Mouse (Mus musculus) cortical plate, adult 2 months (tissue): Measurements from ENCODE around the gene Ero1l. TPM values are rescaled to one million over a fixed set of nuclear protein-coding genes. Genes with fewer than 3 reads are reported as not detected.

Experiments used
- H3K27ac ChIP-seq: fragments of 200-500 bp; 2 replicates; pipeline ENCODE4 v1.5.1; 2012; ENCODE audit warnings: low read length, control low read depth, inconsistent platforms; ENCODE audit not compliant: insufficient read depth
- H3K4me1 ChIP-seq: fragments of 200-500 bp; 2 replicates; pipeline ENCODE4 v1.6.1; 2011; ENCODE audit warnings: low read length; ENCODE audit not compliant: control insufficient read depth, insufficient read depth
- H3K4me3 ChIP-seq: fragments of 200-500 bp; 2 replicates; pipeline ENCODE4 v1.5.1; 2011; ENCODE audit warnings: mild to moderate bottlenecking, low read length, control low read depth; ENCODE audit not compliant: insufficient read depth
- CTCF ChIP-seq: fragments of 200-500 bp; IDR thresholded peaks from 2 replicates; pipeline ENCODE4 v1.5.1; 2011; ENCODE audit warnings: mild to moderate bottlenecking, control low read depth, low read length; ENCODE audit not compliant: insufficient read depth; ENCODE audit errors: extremely low read depth
- POLR2A ChIP-seq: fragments of 200-500 bp; IDR thresholded peaks from 2 replicates; pipeline ENCODE4 v1.6.1; 2011; ENCODE audit warnings: mild to moderate bottlenecking, low read length, control low read depth; ENCODE audit not compliant: insufficient read depth; ENCODE audit errors: extremely low read depth
- polyA plus RNA-seq: library from polyadenylated mRNA; depleted of rRNA; stranded (reverse); fragments of >200 nt; gene quantifications from 2 replicates; pipeline ENCODE4 v1.2.3, GENCODE M21; 2012

Ero1l gene
- polyA plus RNA-seq, 1 experiment: 27.2 TPM

DNA sequence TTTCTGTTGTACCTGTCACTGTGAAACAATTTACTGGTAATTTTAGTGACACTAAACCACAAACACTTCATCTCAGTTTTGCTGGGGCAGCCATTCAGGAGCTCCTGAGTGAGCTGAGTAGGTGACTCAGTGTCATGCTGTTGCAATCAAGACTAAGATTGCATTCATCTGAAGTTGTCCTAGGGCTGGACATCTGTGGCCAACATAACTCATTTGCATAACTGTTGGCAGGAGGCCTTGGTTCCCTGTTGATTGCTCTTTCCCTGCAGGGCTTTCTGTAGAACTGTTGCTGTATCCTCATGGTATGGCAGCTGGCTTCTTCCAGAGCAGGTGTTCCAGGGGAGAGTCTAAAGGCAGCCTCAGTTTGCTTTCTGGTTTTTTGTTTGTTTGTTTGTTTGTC lies 6.9 kb upstream of the Ero1l start:
- Histone ChIP-seq H3K4me1 (no peaks in the 10 kb centered on the region), H3K27ac (no peak overlapping the region), H3K4me3 (no peak overlapping the region)
- TF ChIP-seq CTCF (no peak), POLR2A (no peak)

DNA sequence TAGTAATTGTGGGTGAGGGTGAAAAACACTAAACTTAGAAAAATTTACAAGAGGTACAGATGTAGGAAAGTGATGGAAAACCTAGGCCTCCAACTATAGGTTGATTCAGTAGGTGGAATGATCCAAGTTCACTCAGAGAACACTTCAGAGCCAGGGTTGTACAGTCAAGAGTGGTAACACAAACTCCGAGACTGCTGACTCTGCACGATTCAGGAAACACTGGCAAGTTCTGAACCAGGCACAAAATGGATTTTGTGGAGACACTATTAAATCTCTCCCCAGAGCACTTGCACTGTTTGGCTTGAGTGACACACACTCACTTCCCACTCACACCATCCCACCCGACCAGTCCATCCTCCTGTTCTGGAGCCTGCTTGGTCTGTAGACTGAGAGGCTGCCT lies 4.7 kb upstream of the Ero1l start:
- no peak for TF ChIP-seq POLR2A
- no peak for TF ChIP-seq CTCF
- Histone ChIP-seq H3K4me1 (no peaks in the 10 kb centered on the region; the same call in 1 of the 2 replicates), H3K27ac (no peak overlapping the region), H3K4me3 (no peak overlapping the region)

DNA sequence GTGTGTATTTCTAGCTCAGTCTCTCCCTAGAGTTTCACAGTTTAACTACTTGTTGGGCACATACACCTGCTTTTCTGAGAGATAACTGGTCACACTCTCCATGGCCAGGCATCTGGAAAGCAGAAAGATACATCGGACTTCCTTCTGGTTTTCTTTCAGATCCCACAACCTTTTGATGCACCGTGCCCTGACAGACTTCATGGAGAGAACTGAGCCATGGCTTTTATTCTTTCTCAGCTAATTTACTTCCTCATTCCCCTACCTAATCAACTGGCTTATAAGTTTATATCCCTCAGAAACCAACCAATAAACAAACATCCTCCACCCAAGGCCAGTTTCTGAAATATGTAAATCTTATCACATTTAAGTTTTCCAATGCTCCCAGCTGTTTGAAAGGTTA lies 3.9 kb upstream of the Ero1l start:
- no peak overlapping the region for H3K4me3 ChIP-seq
- TF ChIP-seq POLR2A: no peak
- no peak overlapping the region for H3K27ac ChIP-seq
- no peaks in the 10 kb centered on the region; the same call in 1 of the 2 replicates for H3K4me1 ChIP-seq

DNA sequence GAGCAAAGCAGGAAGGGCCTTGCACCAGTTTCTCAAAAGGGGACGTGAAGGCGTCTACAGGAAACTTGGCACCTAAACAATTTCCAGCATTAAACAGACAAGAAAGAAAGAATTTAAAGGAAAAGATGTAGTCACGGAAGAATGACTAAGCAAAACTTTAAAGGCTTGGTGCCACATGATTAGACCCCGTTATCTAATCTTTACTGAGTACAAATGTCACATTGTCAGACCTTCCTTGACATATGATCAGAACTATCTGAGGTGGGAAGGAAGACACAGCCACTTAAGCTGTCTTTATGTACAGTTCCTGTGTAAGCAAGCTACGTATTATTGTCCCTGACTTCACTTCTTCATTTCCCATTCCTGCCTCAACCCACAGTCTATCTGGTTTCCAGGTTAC lies 3.1 kb upstream of the Ero1l start:
- Histone ChIP-seq H3K27ac (0 out of 2 replicates have a peak overlapping the region, but pooled peaks have one; percentile 16), H3K4me1 (peaks cover 3% of the 10 kb centered on the region; the same call in 1 of the 2 replicates), H3K4me3 (no peak overlapping the region)
- TF ChIP-seq CTCF: no peak
- TF ChIP-seq POLR2A: no peak

DNA sequence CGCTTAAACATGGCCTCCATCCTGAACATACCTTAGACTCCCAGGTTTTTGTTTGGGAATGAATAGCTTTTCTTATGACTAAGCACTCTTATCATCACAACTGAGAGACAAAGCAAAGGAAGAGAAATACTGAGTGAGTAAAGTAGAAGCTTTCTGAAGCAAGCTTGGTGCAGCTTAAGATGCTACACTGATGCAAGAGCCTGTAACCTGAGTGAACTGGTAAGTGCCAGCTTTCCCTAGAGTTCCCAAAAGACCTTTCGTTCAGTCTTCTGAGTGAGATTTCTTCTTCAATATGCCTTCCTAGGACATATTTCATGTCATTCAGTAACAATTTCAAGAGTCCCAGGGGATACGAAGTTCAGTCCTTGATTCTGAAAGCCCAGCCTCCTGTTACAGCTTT lies 2.5 kb upstream of the Ero1l start:
- Histone ChIP-seq H3K4me1 (peaks cover 5% of the 10 kb centered on the region; the same call in 1 of the 2 replicates), H3K4me3 (no peak overlapping the region), H3K27ac (no peak overlapping the region)
- TF ChIP-seq CTCF (no peak), POLR2A (no peak)

DNA sequence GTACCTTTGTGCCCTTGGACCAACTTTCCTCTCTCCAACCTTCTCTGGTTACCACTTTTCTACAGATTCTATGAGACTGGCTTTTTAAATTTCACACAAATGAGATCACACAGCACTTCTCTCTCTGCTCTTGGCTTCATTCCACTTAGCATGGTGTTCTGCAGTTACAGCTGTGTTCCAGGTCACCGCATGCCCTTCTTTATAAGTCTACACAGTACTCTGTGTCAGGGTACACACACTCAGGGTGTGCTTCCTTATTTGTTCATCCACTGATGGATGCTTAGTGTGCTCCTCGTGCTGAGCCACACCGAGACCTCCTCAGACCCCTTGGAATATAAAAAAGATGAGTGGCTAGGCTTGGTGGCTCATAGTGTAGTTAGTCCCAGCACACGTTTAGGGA lies 1.5 kb upstream of the Ero1l start:
- TF ChIP-seq POLR2A (no peak), CTCF (no peak)
- Histone ChIP-seq H3K4me3 (no peak overlapping the region), H3K27ac (no peak overlapping the region), H3K4me1 (peaks cover 8% of the 10 kb centered on the region)

DNA sequence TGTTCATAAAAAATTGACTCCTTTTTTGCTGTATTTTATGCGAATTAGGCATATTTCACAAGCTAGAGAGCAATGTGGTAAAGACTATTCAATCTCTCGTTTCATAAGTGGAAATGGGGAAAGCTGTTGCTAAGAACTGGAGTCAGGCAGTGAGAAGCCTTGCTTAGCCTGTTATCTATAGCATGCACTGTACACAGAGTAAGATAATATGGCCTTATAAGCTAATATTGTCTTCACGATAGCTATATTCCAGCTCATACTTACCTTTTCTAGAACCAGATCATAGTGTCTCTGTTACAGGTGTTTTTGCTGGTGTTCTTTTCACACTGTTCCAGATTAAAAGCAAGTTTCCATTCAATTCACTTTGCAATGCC lies 653 bp upstream of the Ero1l start:
- Histone ChIP-seq H3K27ac (no peak overlapping the region), H3K4me3 (peak overlapping the region; percentile 82; the same call in 1 of the 2 replicates), H3K4me1 (peaks cover 8% of the 10 kb centered on the region)
- TF ChIP-seq CTCF (no peak), POLR2A (no peak)

DNA sequence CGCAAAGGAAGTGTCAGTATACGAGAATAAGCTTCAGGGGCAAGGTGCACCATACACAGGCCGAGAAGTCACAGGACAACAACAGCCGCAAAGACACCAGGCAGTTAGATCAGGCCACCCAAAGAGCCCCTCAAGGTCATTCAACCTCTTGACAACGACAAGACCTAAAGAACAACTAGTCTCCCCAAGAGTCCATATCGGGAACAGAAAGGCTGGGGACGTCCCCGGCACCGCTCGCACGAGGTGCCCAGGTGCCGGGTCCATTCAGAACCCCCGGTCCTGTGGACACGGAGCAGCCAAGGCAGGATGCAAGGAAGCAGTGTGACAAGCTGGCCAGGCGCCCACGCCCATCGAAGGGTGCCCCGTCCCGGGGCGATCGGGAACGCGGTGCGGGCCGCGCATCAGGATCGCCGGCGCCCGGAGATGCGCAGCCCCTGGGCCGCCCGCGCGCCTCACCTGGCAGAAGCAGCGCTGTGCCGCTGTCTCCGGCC lies 605 bp downstream of the Ero1l start:
- Histone ChIP-seq H3K4me1 (peaks cover 8% of the 10 kb centered on the region), H3K27ac (peak overlapping the region; percentile 100), H3K4me3 (peak overlapping the region; percentile 82)
- TF ChIP-seq POLR2A (no peak), CTCF (no peak)

DNA sequence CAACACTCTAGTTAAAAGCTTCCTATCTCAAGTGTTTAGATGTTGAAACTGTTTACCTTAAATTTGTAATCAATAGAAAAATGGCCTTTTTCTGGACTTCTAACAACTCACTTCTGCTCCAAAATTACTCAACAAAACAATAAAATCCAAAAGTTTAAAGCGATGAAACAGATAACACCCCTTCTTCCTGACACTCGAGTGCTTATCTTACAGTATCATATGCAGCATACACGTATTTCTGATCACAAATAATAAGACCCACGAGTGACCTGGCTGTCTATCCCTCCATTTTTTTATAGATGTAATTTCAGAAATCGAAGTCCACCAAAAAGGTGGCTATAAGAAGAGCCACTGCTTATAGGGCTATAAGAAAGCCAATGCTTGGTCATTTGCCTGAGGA lies 1.6 kb downstream of the Ero1l start:
- TF ChIP-seq CTCF: no peak
- no peak for TF ChIP-seq POLR2A
- peak overlapping the region; percentile 82 for H3K4me3 ChIP-seq
- peaks cover 8% of the 10 kb centered on the region for H3K4me1 ChIP-seq
- H3K27ac ChIP-seq: no peak overlapping the region

DNA sequence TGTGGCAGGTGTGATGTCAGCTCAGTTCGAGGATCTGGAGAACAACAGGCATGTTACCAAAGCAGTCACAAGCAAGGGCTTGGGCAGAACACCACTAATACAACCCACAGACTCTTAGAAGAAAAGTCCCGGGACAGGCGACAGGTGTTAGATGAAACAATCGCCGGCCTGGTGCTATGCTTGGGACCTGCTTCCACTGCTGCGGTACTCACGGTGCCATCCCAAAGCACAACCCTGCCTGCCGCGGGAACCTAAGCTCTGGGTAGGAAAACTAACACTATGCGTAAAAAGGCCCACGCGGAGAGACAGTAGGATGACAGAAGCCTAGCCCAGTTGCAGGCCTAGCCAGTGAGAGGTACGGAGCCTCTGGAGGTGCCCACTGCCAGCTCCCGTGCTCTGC lies 8.5 kb downstream of the Ero1l start:
- no peaks in the 10 kb centered on the region; the same call in 1 of the 2 replicates for H3K4me1 ChIP-seq
- no peak for TF ChIP-seq POLR2A
- no peak for TF ChIP-seq CTCF
- H3K27ac ChIP-seq: no peak overlapping the region
- H3K4me3 ChIP-seq: no peak overlapping the region
